Mouse (Mus musculus) intestine, postnatal 0 days (tissue): ENCODE measurements around the gene Gpd2. TPM values are rescaled to one million over a fixed set of nuclear protein-coding genes. Genes with fewer than 3 reads are reported as not detected.

Source experiments
- ATAC-seq: fragments of 200-750 bp; cut with Nextera tagmentation; 2 replicates; pipeline ENCODE4 v1.8.0; 2017; ENCODE audit warnings: mild to moderate bottlenecking, moderate TSS enrichment, moderate library complexity
- H3K27ac ChIP-seq: fragments of 300-500 bp; sonication (generic); 2 replicates; pipeline ENCODE4 v1.5.1; 2014; ENCODE audit warnings: mild to moderate bottlenecking, low read depth, low read length, moderate library complexity
- H3K27me3 ChIP-seq: fragments of 300-500 bp; sonication (generic); replicated peaks from 2 replicates; pipeline ENCODE4 v1.6.1; 2014; ENCODE audit warnings: low read length, mixed read lengths; ENCODE audit not compliant: control insufficient read depth, insufficient read depth
- H3K36me3 ChIP-seq: fragments of 300-500 bp; sonication (generic); 2 replicates; pipeline ENCODE4 v1.6.1; 2014; ENCODE audit warnings: mild to moderate bottlenecking, moderate library complexity; ENCODE audit not compliant: control insufficient read depth, insufficient read depth
- H3K4me1 ChIP-seq: fragments of 300-500 bp; sonication (generic); replicated peaks from 2 replicates; pipeline ENCODE4 v1.6.1; 2014; ENCODE audit warnings: antibody characterized with exemption, low read length, mixed read lengths; ENCODE audit not compliant: control insufficient read depth, insufficient read depth
- H3K4me2 ChIP-seq: fragments of 300-500 bp; sonication (generic); replicated peaks from 2 replicates; pipeline ENCODE4 v1.6.1; 2014; ENCODE audit warnings: low read depth, mild to moderate bottlenecking, moderate library complexity
- H3K4me3 ChIP-seq: fragments of 300-500 bp; sonication (generic); 2 replicates; pipeline ENCODE4 v1.5.1; 2014; ENCODE audit warnings: low read depth, low read length
- H3K9ac ChIP-seq: fragments of 300-500 bp; sonication (generic); 2 replicates; pipeline ENCODE4 v1.6.1; 2014; ENCODE audit warnings: mild to moderate bottlenecking, low read depth, low read length
- H3K9me3 ChIP-seq: fragments of 300-500 bp; sonication (generic); 2 replicates; pipeline ENCODE4 v1.6.1; 2016; ENCODE audit warnings: mixed run types; ENCODE audit not compliant: control insufficient read depth
- CTCF ChIP-seq: sonication (generic); IDR thresholded peaks from 2 replicates; pipeline ENCODE4 v1.5.1; 2016; ENCODE audit warnings: low read depth, mild to moderate bottlenecking, control low read depth, antibody characterized with exemption, moderate library complexity
- WGBS: fragments of 180-500 bp; shearing (Covaris S2); extraction: QIAGEN DNeasy Blood & Tissue Kit; methylation state at CpG from one replicate; pipeline ENCODE4 v1.1.7; 2014; 5-methylcytosine and 5-hydroxymethylcytosine counted together
- polyA plus RNA-seq: library from polyadenylated mRNA; unstranded; fragments of >200 nt; fragmentation: Nextera tagmentation; extraction: Ambion mirVana; gene quantifications from 2 replicates; pipeline ENCODE4 v1.2.1, GENCODE M21; 2015

Gpd2 gene
- polyA plus RNA-seq, 1 experiment from 2014 or later, result 26.0 TPM

GRCm38 (mm10) chr2:57331266-57331665, 93.8 kb downstream of the Gpd2 start:
- H3K27ac ChIP-seq, result no peak overlapping the region
- no peak for ATAC-seq
- no peaks in the 10 kb centered on the region for H3K9me3 ChIP-seq
- no peak for TF ChIP-seq CTCF
- 81% methylated on average over 8 of the region's 8 CpGs for WGBS
- no peak overlapping the region for H3K9ac ChIP-seq
- no peaks in the 10 kb centered on the region for H3K27me3 ChIP-seq
- H3K4me3 ChIP-seq, result no peak overlapping the region
- H3K4me1 ChIP-seq, result no peaks in the 10 kb centered on the region
- H3K36me3 ChIP-seq, result no peaks in the 10 kb centered on the region
- H3K4me2 ChIP-seq, result no peak overlapping the region

- Histone ChIP-seq H3K36me3 (no peaks in the 10 kb centered on the region), H3K4me2 (no peak overlapping the region), H3K4me1 (no peaks in the 10 kb centered on the region), H3K9me3 (no peaks in the 10 kb centered on the region), H3K27ac (no peak overlapping the region), H3K4me3 (no peak overlapping the region), H3K27me3 (no peaks in the 10 kb centered on the region), H3K9ac (no peak overlapping the region)
- no peak for TF ChIP-seq CTCF
- WGBS, result 88% methylated on average over 6 of the region's 6 CpGs
- ATAC-seq, result no peak
Measured at GRCm38 (mm10) chr2:57333481-57333880, 96.0 kb downstream of the Gpd2 start.

- TF ChIP-seq CTCF, result no peak
- no peaks in the 10 kb centered on the region for H3K4me1 ChIP-seq
- no peak for ATAC-seq
- H3K9me3 ChIP-seq, result no peaks in the 10 kb centered on the region
- no peak overlapping the region for H3K9ac ChIP-seq
- H3K4me2 ChIP-seq, result no peak overlapping the region
- WGBS, result 89% methylated on average over 15 of the region's 15 CpGs
- H3K27ac ChIP-seq, result no peak overlapping the region
- H3K27me3 ChIP-seq, result no peaks in the 10 kb centered on the region
- no peaks in the 10 kb centered on the region for H3K36me3 ChIP-seq
- H3K4me3 ChIP-seq, result no peak overlapping the region
Measured at GRCm38 (mm10) chr2:57335397-57335796, 98.0 kb downstream of the Gpd2 start.

- WGBS, result 97% methylated on average over 16 of the region's 16 CpGs
- Histone ChIP-seq H3K9me3 (no peaks in the 10 kb centered on the region), H3K4me3 (no peak overlapping the region), H3K27ac (no peak overlapping the region), H3K4me2 (no peak overlapping the region), H3K4me1 (no peaks in the 10 kb centered on the region), H3K9ac (no peak overlapping the region), H3K36me3 (no peaks in the 10 kb centered on the region), H3K27me3 (no peaks in the 10 kb centered on the region)
- no peak for ATAC-seq
- TF ChIP-seq CTCF, result no peak
Measured at GRCm38 (mm10) chr2:57338779-57339178, 101.3 kb downstream of the Gpd2 start.

- WGBS, result 12% methylated on average over 1 of the region's 1 CpGs
- Histone ChIP-seq H3K4me2 (no peak overlapping the region), H3K9me3 (no peaks in the 10 kb centered on the region), H3K27ac (no peak overlapping the region), H3K9ac (no peak overlapping the region), H3K4me1 (no peaks in the 10 kb centered on the region), H3K4me3 (no peak overlapping the region), H3K27me3 (no peaks in the 10 kb centered on the region), H3K36me3 (no peaks in the 10 kb centered on the region)
- TF ChIP-seq CTCF, result no peak
- ATAC-seq, result no peak
Measured at GRCm38 (mm10) chr2:57342910-57343309, 105.5 kb downstream of the Gpd2 start.

GRCm38 (mm10) chr2:57350615-57351014, 113.2 kb downstream of the Gpd2 start:
- no peaks in the 10 kb centered on the region for H3K9me3 ChIP-seq
- 35% methylated on average over 9 of the region's 9 CpGs for WGBS
- no peak for TF ChIP-seq CTCF
- H3K36me3 ChIP-seq, result no peaks in the 10 kb centered on the region
- H3K27ac ChIP-seq, result no peak overlapping the region
- H3K27me3 ChIP-seq, result no peaks in the 10 kb centered on the region
- no peak overlapping the region for H3K4me3 ChIP-seq
- H3K4me1 ChIP-seq, result no peaks in the 10 kb centered on the region
- no peak overlapping the region for H3K4me2 ChIP-seq
- no peak overlapping the region for H3K9ac ChIP-seq
- ATAC-seq, result no peak
